Mouse (Mus musculus): ENCODE results near the gene Slc12a6. TPM values are rescaled to one million over a fixed set of nuclear protein-coding genes. Genes with fewer than 3 reads are reported as not detected.

The Slc12a6 gene
- total RNA-seq, 2 experiments from 2014 or later = 94.4 to 109 TPM

GRCm38 (mm10) chr2:112378973-112379898 lies 113.6 kb downstream of the Slc12a6 start, which contains the start of gene Katnbl1:
Gene Katnbl1 (plus strand): TSS chr2:112379211.
- peak; percentile 88 to 89 for DNase-seq (ENCODE audit: extremely low spot score in 1 of 2, low spot score in 1 of 2)

GRCm38 (mm10) chr2:112380131-112380530 lies 114.5 kb downstream of the Slc12a6 start:
- no peak for DNase-seq (ENCODE audit: extremely low spot score in 1 of 2, low spot score in 1 of 2)

GRCm38 (mm10) chr2:112381219-112381618 lies 115.6 kb downstream of the Slc12a6 start:
- DNase-seq (ENCODE audit: extremely low spot score in 1 of 2, low spot score in 1 of 2) = no peak

GRCm38 (mm10) chr2:112390843-112391242 lies 125.2 kb downstream of the Slc12a6 start:
- DNase-seq (ENCODE audit: extremely low spot score in 1 of 2, low spot score in 1 of 2) = no peak

DNA sequence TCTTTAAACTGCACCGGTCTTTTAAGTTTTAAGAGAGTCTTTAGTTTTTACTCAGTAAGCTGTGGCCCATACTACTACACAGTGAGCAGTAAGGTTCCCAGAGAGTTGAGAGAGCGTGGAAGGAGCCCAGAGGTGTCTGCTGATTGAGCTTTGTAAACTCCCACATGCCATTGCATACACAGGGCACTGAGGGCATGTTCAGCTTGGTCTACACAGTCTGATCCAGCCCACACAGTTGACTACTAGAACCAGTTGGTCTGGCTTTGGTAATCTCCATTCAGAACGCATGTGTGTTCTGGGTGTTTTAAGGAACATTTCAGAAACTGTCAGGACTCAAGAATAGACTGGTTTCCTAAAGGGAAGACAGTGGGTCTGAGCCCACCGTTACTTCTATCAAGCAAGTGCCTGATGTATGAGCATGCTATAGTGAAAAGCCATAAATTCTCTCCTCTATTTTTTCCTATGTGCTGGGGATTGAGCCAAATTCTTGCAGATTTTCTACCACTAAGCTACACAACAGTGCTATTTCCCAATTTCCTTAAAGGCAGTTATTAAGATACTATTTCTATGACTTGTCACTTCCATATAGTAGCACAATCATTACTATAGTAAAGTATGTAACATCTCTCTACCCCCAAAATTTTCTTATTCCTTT lies 125.8 kb downstream of the Slc12a6 start:
- no peak for DNase-seq (ENCODE audit: extremely low spot score in 1 of 2, low spot score in 1 of 2)

DNA sequence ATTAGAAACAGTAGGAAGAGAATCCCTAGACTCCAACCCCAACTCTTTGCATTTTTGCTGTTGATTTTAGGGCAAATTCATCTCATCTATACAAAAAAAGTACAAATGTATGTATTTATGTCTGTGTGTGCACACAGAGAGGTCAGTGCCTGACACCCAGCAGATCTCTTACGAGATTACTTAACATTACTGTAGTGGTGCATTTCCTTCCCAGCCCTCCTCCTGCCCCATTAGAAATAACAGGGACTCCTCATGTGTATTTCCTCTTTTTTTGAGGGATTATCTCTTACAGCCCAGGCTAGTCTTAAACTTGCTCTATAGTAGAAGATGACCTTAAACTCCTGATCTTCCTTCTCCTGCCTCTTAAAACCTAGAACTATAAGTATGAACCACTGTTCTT lies 127.1 kb downstream of the Slc12a6 start:
- no peak for DNase-seq (ENCODE audit: extremely low spot score in 1 of 2, low spot score in 1 of 2)

DNA sequence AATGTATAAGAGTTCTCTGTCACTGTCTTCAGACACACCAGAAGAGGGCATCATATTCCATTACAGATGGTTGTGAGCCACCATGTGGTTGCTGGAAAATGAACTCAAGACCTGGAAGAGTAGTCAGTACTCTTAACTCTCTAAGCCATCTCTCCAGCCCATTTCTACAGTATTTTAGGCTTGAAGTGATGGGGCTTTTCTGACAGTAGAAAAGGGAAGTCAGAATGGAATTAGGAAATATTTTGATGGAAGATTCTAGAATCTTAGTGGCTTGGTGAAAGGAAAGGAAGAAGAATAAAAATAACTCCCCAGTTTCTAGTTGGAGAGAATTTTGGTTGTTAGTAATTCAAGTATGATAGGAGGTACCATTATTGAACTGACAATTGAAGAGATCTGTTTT lies 128.3 kb downstream of the Slc12a6 start:
- no peak for DNase-seq (ENCODE audit: extremely low spot score in 1 of 2, low spot score in 1 of 2)

DNA sequence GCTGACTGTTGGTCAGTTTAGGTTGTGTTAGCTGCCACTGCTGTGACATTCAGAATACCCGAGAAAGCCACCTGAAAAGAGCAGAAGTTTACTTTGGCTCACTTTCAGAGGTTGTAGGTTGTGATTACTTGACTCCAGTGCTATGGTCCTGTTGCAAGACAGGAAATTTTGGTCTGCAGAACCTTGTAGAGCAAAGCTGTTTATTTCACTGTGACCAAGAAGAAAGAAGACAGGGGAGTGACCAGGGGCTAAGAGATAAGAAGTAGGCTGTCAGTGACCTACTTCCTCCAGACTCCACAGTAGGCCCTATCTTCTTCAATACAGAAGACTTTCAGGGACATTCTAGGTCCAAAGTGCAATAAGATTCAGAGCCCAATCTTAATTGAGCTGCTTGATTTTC lies 131.0 kb downstream of the Slc12a6 start:
- no peak for DNase-seq (ENCODE audit: extremely low spot score in 1 of 2, low spot score in 1 of 2)

DNA sequence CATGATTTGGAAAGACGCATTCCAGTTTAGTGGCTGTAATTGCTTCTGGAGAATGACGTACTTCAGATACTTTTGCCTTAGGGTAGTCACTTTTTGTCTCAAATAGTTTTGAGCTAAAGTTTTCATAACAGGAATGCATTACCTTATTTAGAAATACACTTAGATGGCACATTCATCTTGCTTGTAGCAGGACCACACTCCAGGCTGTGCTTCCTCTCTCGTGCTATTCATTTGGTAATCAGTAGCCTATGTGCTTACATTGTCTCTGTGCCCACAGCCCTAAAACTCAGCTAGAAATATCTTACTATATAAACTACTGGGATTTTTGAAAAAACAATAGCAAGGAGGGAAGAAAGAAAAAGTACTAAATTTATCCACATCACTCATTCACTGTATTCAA lies 141.4 kb downstream of the Slc12a6 start:
- no peak for DNase-seq (ENCODE audit: extremely low spot score in 1 of 2, low spot score in 1 of 2)

Other genes starting within 250 kb of the Slc12a6 start
- not detected for gene Olfr1311, start 241.4 kb upstream of the Slc12a6 start, total RNA-seq (2021)
- gene Olfr1312, start 215.6 kb upstream of the Slc12a6 start, total RNA-seq (2021) = not detected
- not detected for gene Olfr1313, start 188.0 kb upstream of the Slc12a6 start, total RNA-seq (2021)
- not detected for gene Olfr1314, start 169.0 kb upstream of the Slc12a6 start, total RNA-seq (2021)
- gene Olfr1315-ps1, start 150.4 kb upstream of the Slc12a6 start, total RNA-seq (2021) = not detected
- not detected for gene Olfr1316, start 130.8 kb upstream of the Slc12a6 start, total RNA-seq (2021)
- not detected for gene Olfr1317, start 125.5 kb upstream of the Slc12a6 start, total RNA-seq (2021)
- gene Olfr1318, start 111.6 kb upstream of the Slc12a6 start, total RNA-seq (2021) = not detected
- gene Lpcat4, start 26.4 kb upstream of the Slc12a6 start, total RNA-seq (2021) = 10 to 100 TPM; 78.7 to 95.6 TPM
- not detected for gene Nutm1, start 6.5 kb upstream of the Slc12a6 start, total RNA-seq (2021)
- gene Nop10, start 3.9 kb upstream of the Slc12a6 start, total RNA-seq (2021) = 10 to 100 TPM; 53.6 to 59.6 TPM
- 1 to 10 TPM in 1 of 2 experiments, under 1 TPM in 1; 0.54 to 5.3 TPM for gene Gm21985, start 489 bp downstream of the Slc12a6 start, total RNA-seq (2021)
- gene Emc4, start 102.2 kb downstream of the Slc12a6 start, total RNA-seq (2021) = 100 to 1,000 TPM; 141 to 144 TPM
- gene Katnbl1, start 113.4 kb downstream of the Slc12a6 start, total RNA-seq (2021) = 10 to 100 TPM; 10.4 to 12.5 TPM
- gene Emc7, start 189.2 kb downstream of the Slc12a6 start, total RNA-seq (2021) = 10 to 100 TPM; 44.4 to 46.2 TPM
- gene Chrm5, start 214.9 kb downstream of the Slc12a6 start, total RNA-seq (2021) = 10 to 100 TPM in 1 of 2 experiments, 1 to 10 TPM in 1; 4.2 to 10.5 TPM
- 1 to 10 TPM; 8.1 to 9.5 TPM for gene Aven, start 227.1 kb downstream of the Slc12a6 start, total RNA-seq (2021)